Mouse (Mus musculus) limb, embryonic 10.5 days (tissue): Measurements from ENCODE around the gene Cyp24a1. TPM values are rescaled to one million over a fixed set of nuclear protein-coding genes. Genes with fewer than 3 reads are reported as not detected.

Source experiments
- DNase-seq: peaks from one replicate; pipeline ENCODE4 v3.0.0-alpha.2; 2017; ENCODE audit warnings: low spot score
- H3K27ac ChIP-seq: fragments of 300-500 bp; sonication (generic); 2 replicates; pipeline ENCODE4 v1.5.1; 2016; ENCODE audit warnings: mild to moderate bottlenecking
- H3K27me3 ChIP-seq: fragments of 300-500 bp; sonication (generic); 2 replicates; pipeline ENCODE4 v1.6.1; 2016; ENCODE audit warnings: low read depth, mild to moderate bottlenecking; ENCODE audit not compliant: poor library complexity, severe bottlenecking
- H3K36me3 ChIP-seq: fragments of 300-500 bp; sonication (generic); 2 replicates; pipeline ENCODE4 v1.6.1; 2016; ENCODE audit warnings: mild to moderate bottlenecking, moderate library complexity
- H3K4me1 ChIP-seq: fragments of 300-500 bp; sonication (generic); 2 replicates; pipeline ENCODE4 v1.6.1; 2016
- H3K4me3 ChIP-seq: fragments of 300-500 bp; sonication (generic); 2 replicates; pipeline ENCODE4 v1.5.1; 2016; ENCODE audit warnings: mild to moderate bottlenecking, moderate library complexity
- H3K9me3 ChIP-seq: fragments of 300-500 bp; sonication (generic); replicated peaks from 2 replicates; pipeline ENCODE4 v1.6.1; 2016; ENCODE audit warnings: mild to moderate bottlenecking
- WGBS: fragments of 180-500 bp; shearing (Covaris S2); methylation state at CpG from one replicate; pipeline ENCODE4 v1.1.7; 2016; 5-methylcytosine and 5-hydroxymethylcytosine counted together
- polyA plus RNA-seq: library from polyadenylated mRNA; unstranded; fragments of >200 nt; fragmentation: Nextera tagmentation; extraction: Ambion mirVana; gene quantifications from 2 replicates; pipeline ENCODE4 v1.2.1, GENCODE M21; 2016

The Cyp24a1 gene
- polyA plus RNA-seq, 1 experiment from 2014 or later: not detected

DNA sequence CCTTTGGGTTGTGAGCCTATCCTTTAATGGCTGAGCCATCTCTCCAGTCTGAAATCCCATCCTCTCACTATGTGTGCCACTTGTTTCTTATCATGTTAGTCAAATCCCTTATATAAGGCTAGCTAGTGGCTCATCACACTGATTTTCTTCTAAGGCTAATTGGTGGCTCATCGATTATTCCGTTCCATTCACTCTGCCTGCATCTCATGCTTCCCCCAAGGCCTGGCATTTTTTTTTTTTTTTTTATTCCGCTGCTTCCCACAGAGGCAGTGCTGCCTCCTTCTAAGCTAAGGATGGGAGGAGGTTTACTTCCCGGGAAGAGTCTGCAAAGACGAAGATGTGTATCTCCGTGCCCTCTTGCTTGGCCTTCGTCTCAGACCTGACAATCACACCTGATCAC is 9.7 kb downstream of the Cyp24a1 start:
- H3K4me3 ChIP-seq: no peak overlapping the region
- H3K9me3 ChIP-seq: no peaks in the 10 kb centered on the region
- peaks cover 48% of the 10 kb centered on the region for H3K27me3 ChIP-seq
- no peaks in the 10 kb centered on the region for H3K36me3 ChIP-seq
- H3K27ac ChIP-seq: no peak overlapping the region
- peaks cover 5% of the 10 kb centered on the region; the same call in 1 of the 2 replicates for H3K4me1 ChIP-seq
- 86% methylated on average over 7 of the region's 7 CpGs for WGBS
- DNase-seq: no peak

GRCm38 (mm10) chr2:170483914-170484313 is 13.0 kb downstream of the Cyp24a1 start:
- H3K27ac ChIP-seq: no peak overlapping the region
- no peaks in the 10 kb centered on the region for H3K9me3 ChIP-seq
- DNase-seq: no peak
- WGBS: 74% methylated on average over 11 of the region's 11 CpGs
- H3K4me3 ChIP-seq: no peak overlapping the region
- peaks cover 22% of the 10 kb centered on the region; the same call in 1 of the 2 replicates for H3K27me3 ChIP-seq
- peaks cover 2% of the 10 kb centered on the region; the same call in 1 of the 2 replicates for H3K4me1 ChIP-seq
- H3K36me3 ChIP-seq: no peaks in the 10 kb centered on the region

DNA sequence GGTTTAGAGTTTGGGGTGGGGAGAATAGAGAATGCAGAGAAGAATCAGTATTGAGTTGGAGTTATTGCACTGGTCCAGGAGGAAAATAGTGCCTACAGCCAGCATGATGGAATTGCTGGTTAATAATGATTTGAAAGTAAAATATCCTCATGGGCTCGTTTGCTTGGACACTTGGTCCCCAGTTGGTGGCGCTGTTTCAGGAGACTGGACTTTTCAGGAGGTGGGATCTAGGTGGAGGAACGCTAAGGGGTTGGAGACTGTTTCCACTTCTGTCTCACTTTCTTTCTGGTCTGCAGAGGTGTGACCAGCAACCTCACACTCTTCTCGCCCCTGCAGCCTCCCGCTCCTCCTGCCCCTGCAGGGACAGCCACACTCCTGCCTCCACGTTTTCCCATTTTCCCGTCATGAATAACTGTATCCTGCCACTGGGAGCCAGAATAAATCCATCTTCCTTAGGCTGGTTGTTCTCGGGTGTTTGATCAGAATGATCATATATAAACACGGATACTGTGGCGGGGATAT is 14.9 kb downstream of the Cyp24a1 start:
- no peak for DNase-seq
- Histone ChIP-seq H3K4me3 (no peak overlapping the region), H3K9me3 (no peaks in the 10 kb centered on the region), H3K27ac (no peak overlapping the region), H3K36me3 (no peaks in the 10 kb centered on the region), H3K4me1 (no peaks in the 10 kb centered on the region), H3K27me3 (peaks cover 9% of the 10 kb centered on the region; the same call in 1 of the 2 replicates)
- 64% methylated on average over 10 of the region's 10 CpGs for WGBS

GRCm38 (mm10) chr2:170476643-170477042 is 20.3 kb downstream of the Cyp24a1 start:
- Histone ChIP-seq H3K9me3 (no peaks in the 10 kb centered on the region), H3K36me3 (no peaks in the 10 kb centered on the region), H3K27me3 (no peaks in the 10 kb centered on the region), H3K4me1 (no peaks in the 10 kb centered on the region), H3K27ac (no peak overlapping the region), H3K4me3 (no peak overlapping the region)
- 84% methylated on average over 8 of the region's 8 CpGs for WGBS
- DNase-seq: no peak

- DNase-seq: no peak
- H3K36me3 ChIP-seq: no peaks in the 10 kb centered on the region
- no peaks in the 10 kb centered on the region for H3K9me3 ChIP-seq
- no peaks in the 10 kb centered on the region for H3K4me1 ChIP-seq
- no peak overlapping the region for H3K27ac ChIP-seq
- H3K4me3 ChIP-seq: no peak overlapping the region
- no peaks in the 10 kb centered on the region for H3K27me3 ChIP-seq
- 85% methylated on average over 11 of the region's 11 CpGs for WGBS
Measured at GRCm38 (mm10) chr2:170476215-170476614, 20.7 kb downstream of the Cyp24a1 start.

- no peak overlapping the region for H3K4me3 ChIP-seq
- H3K27me3 ChIP-seq: 0 out of 2 replicates have a peak, but pooled peaks cover 7% of the 10 kb centered on the region
- H3K4me1 ChIP-seq: peaks cover 3% of the 10 kb centered on the region
- H3K9me3 ChIP-seq: no peaks in the 10 kb centered on the region
- DNase-seq: no peak
- no peaks in the 10 kb centered on the region for H3K36me3 ChIP-seq
- no peak overlapping the region for H3K27ac ChIP-seq
- 92% methylated on average over 3 of the region's 3 CpGs for WGBS
Measured at GRCm38 (mm10) chr2:170475164-170475563, 21.8 kb downstream of the Cyp24a1 start.

GRCm38 (mm10) chr2:170474125-170474524 is 22.8 kb downstream of the Cyp24a1 start:
- H3K27me3 ChIP-seq: 0 out of 2 replicates have a peak, but pooled peaks cover 15% of the 10 kb centered on the region
- WGBS: 95% methylated on average over 5 of the region's 5 CpGs

DNA sequence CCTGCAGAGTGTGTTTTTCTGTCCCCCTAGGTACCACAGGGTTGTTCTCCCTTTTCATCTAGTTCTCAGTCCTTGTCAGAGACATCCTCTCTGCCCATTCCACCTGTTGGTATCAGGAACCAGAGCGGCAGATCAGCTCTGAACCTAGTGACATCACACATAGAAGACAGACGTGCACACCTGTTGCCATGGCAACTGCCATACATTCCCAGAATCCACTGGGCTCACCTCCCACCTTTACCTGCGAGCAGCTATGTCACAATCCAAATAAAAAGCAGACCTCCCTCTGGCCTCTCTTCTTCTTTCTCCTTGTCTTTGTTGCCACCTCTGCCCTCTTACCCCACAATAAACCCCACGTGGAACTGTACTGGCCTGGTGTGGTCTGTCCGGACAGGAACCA is 26.4 kb downstream of the Cyp24a1 start:
- DNase-seq: no peak
- Histone ChIP-seq H3K27ac (no peak overlapping the region), H3K27me3 (0 out of 2 replicates have a peak, but pooled peaks cover 18% of the 10 kb centered on the region), H3K36me3 (no peaks in the 10 kb centered on the region), H3K4me1 (peaks cover 14% of the 10 kb centered on the region), H3K9me3 (no peaks in the 10 kb centered on the region), H3K4me3 (no peak overlapping the region)
- WGBS: 86% methylated on average over 5 of the region's 5 CpGs

More at GRCm38 (mm10) chr2:170474125-170474524, 22.8 kb downstream of the Cyp24a1 start:
- no peaks in the 10 kb centered on the region for H3K36me3 ChIP-seq
- H3K27ac ChIP-seq: no peak overlapping the region
- H3K4me1 ChIP-seq: peaks cover 14% of the 10 kb centered on the region
- no peak for DNase-seq
- H3K4me3 ChIP-seq: no peak overlapping the region
- H3K9me3 ChIP-seq: no peaks in the 10 kb centered on the region

- H3K27ac ChIP-seq: no peak overlapping the region
- no peak for DNase-seq
- no peaks in the 10 kb centered on the region for H3K9me3 ChIP-seq
- H3K27me3 ChIP-seq: 0 out of 2 replicates have a peak, but pooled peaks cover 18% of the 10 kb centered on the region
- peaks cover 14% of the 10 kb centered on the region for H3K4me1 ChIP-seq
- H3K36me3 ChIP-seq: no peaks in the 10 kb centered on the region
- no peak overlapping the region for H3K4me3 ChIP-seq
- 15% methylated on average over 10 of the region's 10 CpGs for WGBS
Measured at GRCm38 (mm10) chr2:170469616-170470308, 27.2 kb downstream of the Cyp24a1 start.

DNA sequence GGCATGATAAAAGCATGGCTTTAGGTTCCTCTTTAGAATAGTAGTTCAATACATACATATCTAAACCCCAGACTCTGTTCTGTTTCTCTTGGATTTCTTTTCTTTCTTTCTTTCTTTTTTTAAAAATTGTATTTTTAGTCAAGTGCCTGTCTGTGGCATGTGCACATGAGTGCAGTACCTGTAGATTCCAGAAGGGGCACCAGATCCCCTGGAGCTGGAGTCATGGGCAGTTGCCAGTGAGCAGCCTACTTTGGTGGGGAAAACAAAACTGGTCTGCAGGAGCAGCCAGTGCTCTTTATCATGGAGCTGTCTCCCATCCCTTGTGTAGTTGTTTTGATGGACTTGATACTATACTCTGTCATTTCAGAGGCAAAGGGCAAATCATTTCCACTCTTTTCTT is 28.9 kb downstream of the Cyp24a1 start:
- no peak overlapping the region for H3K4me3 ChIP-seq

DNA sequence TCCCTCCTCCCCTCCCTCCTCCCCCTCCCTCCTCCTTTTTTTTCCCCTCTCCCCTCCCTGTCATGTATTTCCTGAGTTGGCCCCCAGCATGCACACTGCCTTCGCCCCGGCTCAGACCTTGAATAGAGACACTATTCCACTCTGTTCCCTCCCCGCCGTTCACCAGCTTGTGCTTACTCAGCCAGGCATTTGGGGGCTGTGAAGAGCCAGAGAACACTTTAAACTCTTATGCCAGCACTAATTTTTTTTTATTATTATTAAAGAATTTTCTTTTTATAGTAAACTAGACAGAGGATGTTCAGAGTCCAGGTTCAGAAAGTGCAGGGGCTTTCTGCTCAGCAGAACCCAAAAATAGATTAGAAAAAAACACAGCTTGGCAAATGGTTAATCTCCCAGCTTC is 32.1 kb downstream of the Cyp24a1 start:
- Histone ChIP-seq H3K4me1 (peaks cover 14% of the 10 kb centered on the region), H3K9me3 (no peaks in the 10 kb centered on the region), H3K27me3 (0 out of 2 replicates have a peak, but pooled peaks cover 7% of the 10 kb centered on the region), H3K36me3 (no peaks in the 10 kb centered on the region), H3K4me3 (no peak overlapping the region), H3K27ac (no peak overlapping the region)
- 70% methylated on average over 4 of the region's 4 CpGs for WGBS
- DNase-seq: no peak

More for the DNA sequence above, 28.9 kb downstream of the Cyp24a1 start:
- Histone ChIP-seq H3K4me1 (peaks cover 14% of the 10 kb centered on the region), H3K27ac (no peak overlapping the region), H3K9me3 (no peaks in the 10 kb centered on the region), H3K27me3 (0 out of 2 replicates have a peak, but pooled peaks cover 18% of the 10 kb centered on the region), H3K36me3 (no peaks in the 10 kb centered on the region)
- DNase-seq: no peak

- peaks cover 16% of the 10 kb centered on the region for H3K4me1 ChIP-seq
- WGBS: 74% methylated on average over 7 of the region's 7 CpGs
- no peak overlapping the region for H3K4me3 ChIP-seq
- no peaks in the 10 kb centered on the region for H3K9me3 ChIP-seq
- no peak for DNase-seq
- H3K27ac ChIP-seq: no peak overlapping the region
- H3K36me3 ChIP-seq: no peaks in the 10 kb centered on the region
- H3K27me3 ChIP-seq: 0 out of 2 replicates have a peak, but pooled peaks cover 6% of the 10 kb centered on the region
Measured at GRCm38 (mm10) chr2:170461652-170462051, 35.3 kb downstream of the Cyp24a1 start.

GRCm38 (mm10) chr2:170459805-170460204 is 37.1 kb downstream of the Cyp24a1 start:
- peaks cover 16% of the 10 kb centered on the region for H3K4me1 ChIP-seq
- H3K4me3 ChIP-seq: no peak overlapping the region
- H3K27ac ChIP-seq: peak overlapping the region; percentile 3; the same call in 1 of the 2 replicates
- WGBS: 28% methylated on average over 9 of the region's 9 CpGs
- 0 out of 2 replicates have a peak, but pooled peaks cover 6% of the 10 kb centered on the region for H3K27me3 ChIP-seq
- peak; percentile 56 for DNase-seq
- H3K36me3 ChIP-seq: no peaks in the 10 kb centered on the region
- no peaks in the 10 kb centered on the region for H3K9me3 ChIP-seq
